Mouse (Mus musculus): ENCODE data around the gene Padi6.
A peak's percentile ranks its signal among the peaks of the same experiment; 100 is the strongest.

Padi6 gene

DNA sequence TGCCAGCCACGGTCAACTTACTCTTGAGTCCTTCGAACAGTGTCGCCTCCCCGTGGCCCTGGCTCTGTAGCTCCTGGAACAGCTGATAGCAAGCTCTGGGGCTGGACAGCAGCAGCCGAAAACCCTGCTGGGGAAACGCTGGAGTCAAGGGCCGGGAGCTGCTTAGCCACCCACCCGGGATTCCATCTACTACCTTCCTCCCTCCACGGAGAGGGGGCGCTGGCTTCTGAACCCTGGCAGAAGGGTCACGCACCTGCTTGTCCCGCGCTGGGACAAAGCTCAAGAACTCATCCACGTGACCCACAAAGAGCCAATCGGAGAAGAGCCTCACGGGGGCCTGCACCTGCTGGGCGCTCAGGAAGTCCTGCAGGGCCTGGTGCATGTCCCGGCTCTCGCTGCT lies 7.9 kb upstream of the Padi6 start:
- no peak for DNase-seq (ENCODE audit: low spot score in 2 of 2)

DNA sequence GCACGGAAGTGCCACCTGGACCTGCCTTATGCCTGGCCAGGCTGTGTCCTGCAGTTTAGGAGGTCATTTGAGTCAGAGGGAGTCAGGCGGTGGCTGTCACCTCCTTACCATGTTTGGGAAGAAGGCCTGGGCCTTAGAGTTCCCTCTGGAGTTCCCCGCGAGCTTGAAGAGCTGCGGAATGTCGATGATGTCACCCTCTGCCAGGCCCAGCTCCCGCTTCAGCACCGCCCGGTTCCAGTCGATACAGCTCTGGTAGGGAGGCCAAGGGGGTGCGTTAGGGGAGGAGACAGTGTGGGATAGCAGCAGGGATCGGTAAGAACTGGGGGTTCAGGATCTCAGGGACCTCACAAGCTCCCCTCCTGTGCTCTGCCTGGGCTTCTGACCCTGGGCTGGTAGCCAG lies 5.5 kb upstream of the Padi6 start:
- DNase-seq (ENCODE audit: low spot score in 2 of 2) = no peak

DNA sequence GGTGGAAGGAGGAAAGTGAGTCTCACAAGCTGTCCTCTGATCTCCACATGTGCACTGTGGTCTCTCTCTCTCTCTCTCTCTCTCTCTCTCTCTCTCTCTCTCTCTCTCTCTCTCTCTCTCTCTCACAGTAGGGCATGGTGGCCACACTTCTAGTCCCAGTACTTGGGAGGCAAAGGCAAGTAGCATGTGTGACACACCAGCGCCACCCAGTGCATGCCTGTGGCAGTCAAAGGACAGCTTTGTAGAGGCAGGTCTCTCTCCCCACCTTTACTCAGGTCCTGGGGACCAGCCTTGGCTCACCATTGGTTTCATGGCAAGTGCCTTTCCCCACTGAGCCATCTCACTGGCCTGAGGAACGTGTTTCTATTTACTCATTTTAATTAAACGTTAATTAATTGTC lies 2.2 kb upstream of the Padi6 start:
- peak in 1 of 2 experiments; percentile 58 for DNase-seq (ENCODE audit: low spot score in 2 of 2)

DNA sequence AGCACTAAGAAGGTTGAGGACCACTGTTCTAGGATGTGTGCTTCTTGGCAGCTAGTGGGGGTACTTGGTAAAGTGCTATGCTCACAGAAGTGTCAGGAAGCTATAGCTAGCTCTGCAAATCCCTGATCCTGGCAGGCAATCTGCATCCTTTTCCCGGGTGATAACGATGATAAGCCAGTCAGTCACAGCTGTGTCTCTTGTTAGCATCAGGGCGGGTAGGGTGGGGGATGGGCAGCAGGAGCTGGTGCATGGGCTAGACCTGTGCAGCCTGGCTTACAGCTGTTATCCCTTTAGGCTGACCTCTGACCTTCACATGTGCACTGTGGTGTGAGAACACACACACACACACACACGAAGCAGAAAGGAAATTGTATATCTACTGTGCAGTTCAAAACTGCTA lies 643 bp upstream of the Padi6 start:
- no peak for DNase-seq (ENCODE audit: low spot score in 2 of 2)

DNA sequence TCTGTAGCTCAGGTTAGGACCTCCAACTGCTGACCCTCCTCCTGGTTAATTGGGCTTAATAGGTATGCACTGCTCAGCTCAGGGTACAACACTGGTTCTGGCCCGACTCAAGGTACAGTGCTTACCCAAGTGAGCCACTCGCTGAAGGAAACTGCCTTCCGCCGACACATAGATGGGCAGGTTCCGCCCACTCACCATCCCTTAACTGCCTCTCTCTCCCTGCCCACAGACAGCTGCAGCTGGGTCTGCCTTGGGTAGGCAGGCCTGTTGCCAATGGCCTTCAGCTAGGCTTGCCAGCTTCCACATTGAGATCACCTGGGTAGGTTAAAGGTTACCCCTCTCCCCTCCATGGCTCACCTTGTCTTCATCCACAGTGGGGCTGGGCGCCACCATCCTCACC lies 1.0 kb downstream of the Padi6 start:
- no peak for DNase-seq (ENCODE audit: low spot score in 2 of 2)

DNA sequence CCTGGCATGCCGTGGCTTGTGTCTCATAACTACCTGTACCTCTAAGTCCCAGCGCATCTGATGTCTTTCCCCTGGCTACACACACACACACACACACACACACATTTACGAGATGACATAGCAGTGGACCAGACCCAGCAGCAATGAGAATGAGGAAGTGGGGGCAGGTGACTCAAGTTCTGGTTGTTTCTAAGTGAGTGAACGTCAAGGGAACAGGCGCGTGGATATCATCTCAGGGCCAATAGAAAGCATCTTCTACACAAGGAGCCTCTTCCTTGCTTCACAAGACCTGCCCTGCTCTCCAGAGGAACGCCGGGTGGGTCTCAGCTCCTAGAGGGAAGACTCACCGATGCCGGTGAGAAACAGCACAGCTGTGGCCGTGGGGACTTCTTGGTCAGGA lies 1.8 kb downstream of the Padi6 start:
- DNase-seq (ENCODE audit: low spot score in 2 of 2) = no peak

DNA sequence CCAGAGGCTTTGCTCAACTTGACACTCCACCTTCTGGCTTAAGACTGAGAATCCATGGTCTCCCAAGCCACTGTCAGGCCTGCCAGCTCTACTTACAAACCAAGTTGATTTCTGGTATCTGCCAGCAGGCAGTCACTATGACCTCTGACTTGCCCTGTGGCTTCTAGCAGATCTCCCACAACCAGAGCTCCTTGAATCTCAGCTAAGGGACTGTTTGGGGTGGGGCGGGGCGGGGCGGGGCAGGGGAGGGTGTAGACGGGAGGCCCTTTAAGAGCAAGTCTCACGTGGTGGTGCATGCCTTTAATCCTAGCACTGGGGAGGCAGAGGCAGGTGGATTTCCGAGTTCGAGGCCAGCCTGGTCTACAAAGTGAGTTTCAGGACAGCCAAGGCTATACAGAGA lies 9.6 kb downstream of the Padi6 start:
- no peak for DNase-seq (ENCODE audit: low spot score in 2 of 2)

DNA sequence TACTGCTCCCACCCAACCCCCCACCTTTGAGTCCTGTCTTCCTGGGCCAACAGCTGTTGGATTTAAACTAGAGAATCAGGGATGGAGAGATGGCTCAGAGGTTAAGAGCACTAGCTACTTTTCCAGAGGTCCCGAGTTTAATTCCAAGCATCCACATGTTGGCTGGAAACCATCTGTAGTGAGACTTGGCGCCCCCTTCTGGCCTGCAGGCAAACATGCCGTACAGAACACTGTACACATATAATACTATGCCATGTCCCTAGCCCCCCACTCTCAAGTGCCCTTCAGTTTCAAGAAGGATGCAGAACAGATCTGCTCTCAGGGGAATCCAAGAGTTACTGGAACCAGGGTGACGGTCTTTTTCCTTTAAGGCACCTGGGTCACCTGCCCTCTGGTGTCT lies 10.8 kb downstream of the Padi6 start:
- no peak for DNase-seq (ENCODE audit: low spot score in 2 of 2)

DNA sequence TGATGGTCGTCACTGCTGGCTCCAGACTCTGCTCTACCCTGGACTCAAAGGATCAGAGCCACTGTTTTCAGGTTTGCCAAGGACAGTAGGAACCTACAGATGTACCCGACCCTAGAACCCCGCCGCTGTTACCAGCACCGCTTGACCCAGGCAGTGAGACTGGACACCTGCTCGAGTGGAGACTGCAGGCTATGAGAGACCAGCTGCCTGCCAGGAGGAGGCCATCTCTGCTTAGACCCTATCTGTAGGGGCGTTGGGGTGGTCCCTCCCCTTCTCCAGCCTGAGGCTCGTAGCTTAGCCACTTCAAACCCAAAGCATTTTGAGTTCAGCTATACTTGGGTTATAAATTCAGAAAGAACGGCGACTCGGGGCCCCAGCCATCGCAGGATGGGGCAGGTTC lies 15.5 kb downstream of the Padi6 start:
- no peak for DNase-seq (ENCODE audit: low spot score in 2 of 2)

DNA sequence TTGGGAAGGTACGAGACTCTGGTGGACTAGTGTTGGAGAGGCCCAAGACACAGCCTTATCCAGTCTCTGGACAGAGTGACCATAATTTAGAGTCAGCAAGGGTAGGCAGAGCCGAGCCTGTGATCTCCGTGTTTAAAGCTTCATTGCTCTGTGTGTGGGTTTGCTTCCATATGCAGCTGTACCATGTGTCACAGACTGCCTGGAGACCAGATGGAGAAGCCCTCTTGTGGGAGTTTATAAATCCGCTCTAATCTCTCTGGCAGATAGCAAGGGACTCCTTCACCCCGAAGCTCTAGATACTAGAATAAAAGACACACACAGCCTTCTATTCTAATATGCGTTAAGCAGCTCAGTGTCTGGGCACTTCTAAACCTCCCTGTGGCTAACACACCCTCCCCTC lies 17.7 kb downstream of the Padi6 start:
- DNase-seq (ENCODE audit: low spot score in 2 of 2) = no peak

DNA sequence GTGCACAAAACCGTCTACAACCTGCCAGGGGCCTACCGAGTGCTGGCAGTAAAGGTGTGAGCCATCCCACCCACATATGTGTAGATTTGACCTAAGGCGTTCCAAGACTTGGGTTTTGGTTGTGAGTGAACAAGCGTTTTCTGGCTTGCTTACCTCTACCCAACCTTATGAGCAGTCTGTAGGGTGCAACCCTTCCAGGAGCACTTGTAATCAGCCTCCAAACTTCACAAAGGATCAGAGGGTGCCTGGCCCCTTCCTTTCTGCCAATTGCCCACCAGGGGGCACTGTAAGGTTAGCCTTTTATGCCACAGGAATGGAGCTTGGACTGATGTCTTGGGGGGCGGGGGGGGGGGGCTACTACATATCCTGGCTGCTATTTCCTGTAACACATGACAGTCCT lies 18.6 kb downstream of the Padi6 start:
- peak in 1 of 2 experiments; percentile 65 for DNase-seq (ENCODE audit: low spot score in 2 of 2)

DNA sequence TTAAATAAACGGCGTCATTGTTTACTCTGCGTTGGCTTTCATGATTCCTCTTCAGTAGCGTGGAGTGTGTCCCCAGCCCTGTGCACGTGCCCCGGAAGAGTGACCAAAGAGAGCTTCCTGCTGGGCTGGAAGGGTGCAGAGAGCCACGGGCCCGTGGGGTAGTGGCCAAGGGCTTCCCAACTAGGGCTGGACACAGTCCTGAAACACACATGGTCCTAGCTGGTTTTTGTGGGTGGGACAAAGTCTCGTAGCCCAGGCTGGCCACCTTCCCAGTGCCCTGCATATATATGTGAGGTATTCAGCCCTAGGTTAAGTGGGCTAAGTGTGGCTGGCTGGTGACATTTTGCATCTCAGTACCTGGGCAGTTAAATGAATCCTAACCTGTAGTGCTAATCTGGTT lies 19.3 kb downstream of the Padi6 start:
- no peak for DNase-seq (ENCODE audit: low spot score in 2 of 2)

DNA sequence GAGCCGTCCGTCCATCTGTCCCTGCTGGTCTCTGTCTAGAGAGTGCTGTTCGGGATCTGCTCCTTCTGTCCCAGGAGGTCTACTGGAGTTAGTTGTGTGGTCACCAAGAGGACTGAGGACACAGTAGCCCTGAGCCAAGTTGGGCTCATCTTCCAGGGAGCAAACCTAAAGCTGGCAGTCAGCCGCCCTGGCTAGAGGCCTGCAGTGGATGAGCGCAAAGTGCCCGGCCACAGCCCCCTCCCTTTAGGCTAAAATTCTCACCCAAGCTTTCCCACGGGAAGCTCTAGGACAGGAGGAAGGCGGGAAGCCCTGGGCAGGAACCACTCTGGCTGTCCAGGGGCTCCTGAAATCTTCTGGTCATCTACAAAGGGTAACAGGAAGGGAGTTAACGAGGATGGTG lies 19.7 kb downstream of the Padi6 start:
- no peak for DNase-seq (ENCODE audit: low spot score in 2 of 2)

DNA sequence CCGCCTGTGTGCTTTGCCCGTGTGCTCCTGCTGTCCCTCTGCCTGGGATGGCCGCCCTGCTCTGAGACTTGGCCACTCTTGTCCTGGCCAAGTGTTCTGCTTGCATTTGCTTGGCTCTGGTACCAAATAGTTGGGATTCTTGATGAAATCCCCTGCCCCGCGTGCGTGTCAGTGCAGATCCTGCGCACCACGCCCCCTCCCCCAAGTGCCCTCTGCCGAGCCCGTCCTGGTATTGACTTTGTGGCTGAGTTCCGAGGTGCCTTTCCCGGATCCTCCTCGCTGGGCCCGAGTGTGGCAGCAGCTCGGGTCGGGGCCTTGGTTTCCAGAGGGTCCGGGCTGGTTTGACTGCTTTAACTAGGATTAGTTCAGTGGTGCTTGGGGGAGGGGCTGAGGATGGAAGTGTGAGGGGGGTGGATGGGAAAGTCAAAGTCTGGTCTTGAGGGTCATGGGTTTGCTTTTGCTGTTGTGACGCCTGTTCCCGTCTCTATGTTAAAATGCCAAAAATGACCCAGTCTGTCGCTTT lies 20.4 kb downstream of the Padi6 start:
- no peak for DNase-seq (ENCODE audit: low spot score in 2 of 2)

DNA sequence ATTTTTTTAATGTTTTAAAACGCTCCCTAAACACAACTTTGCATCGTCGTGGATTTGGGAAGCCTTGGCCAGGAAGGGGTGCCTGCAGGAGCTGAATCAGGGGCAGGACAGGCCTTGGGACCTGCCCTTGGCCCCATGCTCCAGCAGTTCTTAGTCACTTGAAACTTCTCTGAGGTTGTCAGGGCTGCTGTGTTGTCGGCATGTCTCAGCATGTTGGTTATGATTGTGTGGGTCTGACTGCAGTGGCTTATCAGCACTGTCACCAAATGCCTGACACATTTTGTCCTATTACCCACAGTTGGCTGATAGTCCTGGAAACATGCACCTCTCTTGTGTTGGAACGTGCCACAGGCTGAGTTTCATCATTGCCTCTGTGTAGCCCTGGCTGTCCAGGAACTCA lies 22.4 kb downstream of the Padi6 start:
- DNase-seq (ENCODE audit: low spot score in 2 of 2) = no peak

DNA sequence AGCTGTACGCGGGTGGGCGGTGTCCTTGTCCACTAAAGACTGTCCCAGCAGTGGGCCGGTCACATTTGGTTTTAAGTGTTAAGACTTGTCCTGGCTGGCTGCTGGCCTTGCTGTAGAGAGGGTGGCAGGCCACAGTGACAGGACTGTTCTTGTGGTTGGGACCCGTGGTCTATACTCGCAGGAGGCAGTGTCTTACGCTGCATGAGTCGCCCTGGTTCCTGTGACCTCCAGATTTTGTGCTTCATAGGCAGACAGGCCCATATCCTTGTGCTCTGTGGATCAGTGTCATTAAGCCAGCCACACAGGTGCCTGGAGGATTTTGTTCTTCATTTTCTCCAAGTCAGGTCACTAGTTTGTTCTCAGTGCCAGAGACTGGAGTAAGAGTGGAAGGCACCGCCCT lies 24.0 kb downstream of the Padi6 start:
- DNase-seq (ENCODE audit: low spot score in 2 of 2) = no peak

DNA sequence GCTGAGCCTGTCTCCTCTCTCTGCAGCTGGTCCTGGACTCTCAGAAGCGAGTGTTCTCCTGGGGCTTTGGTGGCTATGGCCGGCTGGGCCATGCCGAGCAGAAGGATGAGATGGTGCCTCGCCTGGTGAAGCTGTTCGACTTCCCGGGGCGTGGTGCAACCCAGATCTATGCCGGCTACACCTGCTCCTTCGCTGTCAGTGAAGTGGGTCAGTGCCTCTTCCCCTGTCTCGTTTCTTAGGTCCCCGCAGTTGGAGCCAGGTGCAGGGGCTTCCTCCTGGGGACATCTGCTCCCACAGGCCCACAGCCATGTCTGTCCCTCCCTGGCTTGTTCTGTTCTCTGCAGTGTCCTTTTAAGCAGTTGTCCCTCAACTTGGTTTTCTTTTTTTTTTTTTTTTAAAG lies 25.4 kb downstream of the Padi6 start:
- no peak for DNase-seq (ENCODE audit: low spot score in 2 of 2)

DNA sequence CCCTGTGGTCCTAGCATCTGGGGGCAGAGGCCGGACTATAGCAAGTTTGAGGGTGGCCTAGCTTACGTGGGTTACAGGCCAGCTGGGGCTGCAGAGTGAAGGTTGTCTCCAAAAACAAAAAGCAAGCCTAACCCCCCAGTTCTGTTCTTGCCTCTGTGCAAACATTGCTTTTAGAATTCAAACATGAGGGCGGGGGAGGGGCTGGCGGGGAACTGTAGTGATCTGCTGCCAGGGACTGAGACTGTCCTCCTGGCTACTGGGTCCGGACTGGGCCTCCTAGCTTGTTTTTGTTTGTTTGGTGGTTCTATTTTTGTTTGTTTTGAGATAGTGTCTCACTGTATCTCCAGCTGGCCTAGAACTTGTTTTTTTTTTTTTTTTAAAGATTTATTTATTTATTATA lies 27.9 kb downstream of the Padi6 start:
- no peak for DNase-seq (ENCODE audit: low spot score in 2 of 2)

DNA sequence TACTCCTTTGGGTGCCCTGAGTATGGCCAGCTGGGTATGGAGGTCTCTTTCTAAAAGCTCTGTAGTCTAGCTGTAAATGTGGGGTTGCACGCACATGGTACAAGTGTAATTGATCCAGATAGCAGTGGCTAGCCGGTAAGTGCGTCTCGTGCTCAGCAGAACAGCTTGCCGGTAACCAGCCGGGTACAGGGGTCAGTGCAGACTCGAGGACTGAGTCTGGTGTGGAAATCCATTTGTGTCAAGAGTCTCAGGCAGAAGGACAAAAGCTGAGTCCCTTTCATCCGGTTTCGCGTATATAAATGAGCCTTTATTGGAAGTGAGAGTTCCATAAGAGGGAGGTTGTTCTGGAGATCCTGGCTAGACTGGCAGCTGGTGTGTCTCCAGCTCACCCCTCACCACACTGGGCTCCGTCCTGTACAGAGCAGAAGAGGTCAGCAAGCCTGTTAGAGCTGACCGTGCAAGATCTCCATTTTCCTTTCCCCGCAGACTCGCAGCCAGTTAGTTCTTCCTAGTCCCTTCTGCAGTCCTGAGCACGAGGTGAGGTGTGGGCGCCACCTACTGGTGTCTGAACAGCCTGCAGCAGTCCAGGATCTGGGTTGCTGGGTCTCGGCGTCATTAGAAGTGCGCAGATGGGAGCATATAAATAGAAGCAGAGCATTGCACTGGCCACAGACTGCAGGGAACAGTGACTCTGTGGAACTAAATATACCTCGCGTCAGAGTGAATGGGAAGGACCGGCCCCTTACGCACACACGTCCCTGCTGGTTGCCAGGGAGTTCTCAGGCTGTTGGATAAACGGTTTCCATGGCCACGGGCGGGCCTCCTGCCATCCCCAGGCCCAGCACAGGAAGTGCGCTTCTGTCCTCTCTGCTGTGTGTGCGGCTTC lies 28.7 kb downstream of the Padi6 start:
- peak; percentile 97 to 98 for DNase-seq (ENCODE audit: low spot score in 2 of 2)

DNA sequence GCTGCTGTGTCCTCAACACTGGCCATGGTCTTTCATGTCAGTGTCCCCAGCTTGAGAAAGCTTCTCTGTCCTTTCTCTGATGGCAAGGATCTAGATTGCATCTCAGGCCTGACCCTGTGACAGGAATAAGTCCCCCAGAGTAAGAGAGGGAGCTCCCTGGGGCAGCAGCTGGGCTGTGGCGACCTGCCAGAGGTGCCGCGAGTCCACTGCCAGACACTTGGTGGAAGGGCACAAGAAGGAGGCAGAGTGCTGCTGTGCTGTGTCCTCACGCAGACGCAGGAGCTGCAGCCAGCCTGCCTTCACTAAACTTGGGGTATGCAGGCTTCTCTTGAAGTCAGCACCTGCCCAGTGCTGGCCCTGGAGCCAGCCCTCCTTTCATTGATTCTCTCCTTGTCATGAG lies 31.1 kb downstream of the Padi6 start:
- DNase-seq (ENCODE audit: low spot score in 2 of 2) = no peak

DNA sequence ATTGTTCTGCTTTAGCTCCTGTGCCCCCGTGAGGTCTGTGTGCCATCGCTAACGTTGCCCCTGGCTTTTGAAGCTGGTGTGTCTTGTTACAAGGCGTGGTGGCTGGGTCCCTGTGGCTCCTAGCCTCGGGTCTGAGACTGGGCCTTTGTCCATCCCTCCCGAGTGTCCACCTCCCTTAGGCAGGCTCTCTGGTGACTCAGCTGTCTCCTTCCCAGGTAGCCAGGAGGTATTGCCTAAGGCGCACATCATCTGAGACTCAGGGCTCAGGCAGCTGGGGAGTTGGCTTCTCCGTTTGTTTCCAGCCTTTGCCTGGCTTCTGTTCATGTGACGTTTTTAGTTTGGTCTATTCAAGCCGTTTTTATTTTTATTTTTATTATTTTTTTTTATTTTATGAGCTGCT lies 31.7 kb downstream of the Padi6 start:
- no peak for DNase-seq (ENCODE audit: low spot score in 2 of 2)

DNA sequence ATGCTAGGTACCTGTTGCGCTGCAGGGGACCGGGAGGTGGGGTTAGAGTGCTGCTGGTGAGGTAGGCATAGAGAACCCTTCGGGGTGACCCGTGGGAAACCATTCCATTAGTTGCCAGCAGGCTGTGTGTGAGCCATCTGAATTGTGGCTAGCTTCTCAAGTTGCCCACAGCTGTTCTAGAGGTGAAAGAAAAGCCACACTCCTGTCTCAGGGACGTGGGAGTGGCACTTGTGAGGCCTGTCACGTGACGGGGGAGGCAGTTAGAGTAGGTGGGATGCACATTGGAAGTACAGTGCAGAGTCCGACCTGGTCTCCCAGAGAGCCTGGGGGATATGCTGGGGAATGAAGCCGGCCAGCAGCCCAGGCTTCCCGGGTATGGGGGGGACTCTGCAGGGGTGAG lies 32.8 kb downstream of the Padi6 start:
- no peak for DNase-seq (ENCODE audit: low spot score in 2 of 2)

DNA sequence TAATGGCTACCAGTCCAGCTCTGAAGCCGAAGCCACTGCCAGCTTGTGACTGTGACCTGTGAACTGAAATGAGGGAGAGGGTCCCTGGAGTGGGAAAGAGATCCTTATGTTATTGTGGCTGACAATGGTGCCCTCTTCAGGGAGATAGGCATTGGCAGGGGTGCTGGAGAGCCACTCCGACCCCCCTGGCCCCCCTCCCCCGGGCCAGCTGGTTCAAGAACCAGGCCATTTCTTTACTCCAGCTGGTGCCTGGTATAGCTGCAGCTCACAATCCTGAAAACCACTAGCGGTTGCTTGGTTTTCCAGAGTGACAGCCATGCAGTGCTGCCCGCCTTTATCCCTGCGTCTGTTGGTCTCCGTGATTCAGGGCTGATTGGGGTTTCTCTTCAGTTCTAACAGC lies 33.3 kb downstream of the Padi6 start:
- DNase-seq (ENCODE audit: low spot score in 2 of 2) = no peak

Measured in right cerebral cortex, postnatal 10 days (tissue).